Mouse (Mus musculus): Measurements from ENCODE around the gene Olfr943. TPM values are rescaled to one million over a fixed set of nuclear protein-coding genes. Genes with fewer than 3 reads are reported as not detected.

The Olfr943 gene
- polyA plus RNA-seq (2014; fragmentation: Illumina TruSeq; extraction: RNeasy Lipid Tissue Mini Kit (QIAGEN cat#74804); ENCODE audit: low read depth, low replicate concordance) = not detected

GRCm38 (mm10) chr9:39166004-39166403 is at the start of gene Olfr943:
Gene Olfr943, plus strand, starts transcription at chr9:39166304.

GRCm38 (mm10) chr9:39127831-39128230 is 38.3 kb upstream of the Olfr943 start, which contains the start of gene Olfr27:
Gene Olfr27, plus strand, starts transcription at chr9:39128131.

GRCm38 (mm10) chr9:39201620-39202019 is 35.5 kb downstream of the Olfr943 start, which contains the start of gene Olfr944:
Gene Olfr944, plus strand, starts transcription at chr9:39201920.

Other genes with a start within 250 kb of the Olfr943 start
- not detected for gene Olfr930, start 236.5 kb upstream of the Olfr943 start, polyA plus RNA-seq (2014; fragmentation: Illumina TruSeq; extraction: RNeasy Lipid Tissue Mini Kit (QIAGEN cat#74804); ENCODE audit: low read depth, low replicate concordance)
- not detected for gene Olfr933, start 194.0 kb upstream of the Olfr943 start, polyA plus RNA-seq (2014; fragmentation: Illumina TruSeq; extraction: RNeasy Lipid Tissue Mini Kit (QIAGEN cat#74804); ENCODE audit: low read depth, low replicate concordance)
- not detected for gene Olfr934, start 178.0 kb upstream of the Olfr943 start, polyA plus RNA-seq (2014; fragmentation: Illumina TruSeq; extraction: RNeasy Lipid Tissue Mini Kit (QIAGEN cat#74804); ENCODE audit: low read depth, low replicate concordance)
- gene Olfr935, start 166.6 kb upstream of the Olfr943 start, polyA plus RNA-seq (2014; fragmentation: Illumina TruSeq; extraction: RNeasy Lipid Tissue Mini Kit (QIAGEN cat#74804); ENCODE audit: low read depth, low replicate concordance) = not detected
- not detected for gene Olfr146, start 142.9 kb upstream of the Olfr943 start, polyA plus RNA-seq (2014; fragmentation: Illumina TruSeq; extraction: RNeasy Lipid Tissue Mini Kit (QIAGEN cat#74804); ENCODE audit: low read depth, low replicate concordance)
- gene Olfr937, start 101.4 kb upstream of the Olfr943 start, polyA plus RNA-seq (2014; fragmentation: Illumina TruSeq; extraction: RNeasy Lipid Tissue Mini Kit (QIAGEN cat#74804); ENCODE audit: low read depth, low replicate concordance) = not detected
- gene Olfr938, start 87.4 kb upstream of the Olfr943 start, polyA plus RNA-seq (2014; fragmentation: Illumina TruSeq; extraction: RNeasy Lipid Tissue Mini Kit (QIAGEN cat#74804); ENCODE audit: low read depth, low replicate concordance) = not detected
- not detected for gene Olfr27, start 38.2 kb upstream of the Olfr943 start, polyA plus RNA-seq (2014; fragmentation: Illumina TruSeq; extraction: RNeasy Lipid Tissue Mini Kit (QIAGEN cat#74804); ENCODE audit: low read depth, low replicate concordance)
- not detected for gene Olfr944, start 35.6 kb downstream of the Olfr943 start, polyA plus RNA-seq (2014; fragmentation: Illumina TruSeq; extraction: RNeasy Lipid Tissue Mini Kit (QIAGEN cat#74804); ENCODE audit: low read depth, low replicate concordance)
- gene Olfr1537, start 83.7 kb downstream of the Olfr943 start, polyA plus RNA-seq (2014; fragmentation: Illumina TruSeq; extraction: RNeasy Lipid Tissue Mini Kit (QIAGEN cat#74804); ENCODE audit: low read depth, low replicate concordance) = not detected
- not detected for gene Olfr945, start 110.5 kb downstream of the Olfr943 start, polyA plus RNA-seq (2014; fragmentation: Illumina TruSeq; extraction: RNeasy Lipid Tissue Mini Kit (QIAGEN cat#74804); ENCODE audit: low read depth, low replicate concordance)
- not detected for gene Olfr948, start 159.7 kb downstream of the Olfr943 start, polyA plus RNA-seq (2014; fragmentation: Illumina TruSeq; extraction: RNeasy Lipid Tissue Mini Kit (QIAGEN cat#74804); ENCODE audit: low read depth, low replicate concordance)
- gene Olfr951, start 221.1 kb downstream of the Olfr943 start, polyA plus RNA-seq (2014; fragmentation: Illumina TruSeq; extraction: RNeasy Lipid Tissue Mini Kit (QIAGEN cat#74804); ENCODE audit: low read depth, low replicate concordance) = not detected

Data from adipose tissue, adult 10 weeks (tissue).